Mouse (Mus musculus) ES-E14 (cell line): ENCODE measurements around the gene Kap. TPM values are rescaled to one million over a fixed set of nuclear protein-coding genes. Genes with fewer than 3 reads are reported as not detected.
"Not testable (repeated sequence)": the region's sequence is repeated elsewhere in the genome, so short reads cannot be mapped to it uniquely, and the experiment has no call there.

Source experiments
- DNase-seq: peaks from one replicate; pipeline ENCODE4 v3.0.0-alpha.2; 2013; ENCODE audit warnings: low read depth, low spot score
- H3K27ac ChIP-seq: 2 replicates; pipeline ENCODE4 v1.5.1; 2012; ENCODE audit warnings: low read depth, mild to moderate bottlenecking, low read length, moderate library complexity, mixed read lengths; ENCODE audit not compliant: poor library complexity, insufficient read depth, severe bottlenecking
- H3K36me3 ChIP-seq: 2 replicates; pipeline ENCODE4 v1.6.1; 2012; ENCODE audit warnings: mild to moderate bottlenecking, low read length, moderate library complexity, mixed read lengths; ENCODE audit not compliant: control insufficient read depth, poor library complexity, insufficient read depth, severe bottlenecking
- H3K4me1 ChIP-seq, 2 experiments: fragments of 150-350 bp in 1 of 2; sonication (generic) in 1 of 2; 2 replicates each; pipeline ENCODE4 v1.6.1; 2012; ENCODE audit warnings: low read length in 2 of 2, mild to moderate bottlenecking in 1 of 2, mixed read lengths in 1 of 2; ENCODE audit not compliant: control insufficient read depth in 2 of 2, insufficient read depth in 2 of 2, poor library complexity in 1 of 2
- H3K4me3 ChIP-seq, 2 experiments: fragments of 150-350 bp in 1 of 2; sonication (generic) in 1 of 2; 2 replicates each; pipeline ENCODE4 v1.5.1; 2012; ENCODE audit warnings: low read length in 2 of 2, low read depth in 1 of 2, mild to moderate bottlenecking in 1 of 2, mixed read lengths in 1 of 2; ENCODE audit not compliant: insufficient read depth in 1 of 2, poor library complexity in 1 of 2, severe bottlenecking in 1 of 2
- H3K9ac ChIP-seq: 2 replicates; pipeline ENCODE4 v1.6.1; 2012; ENCODE audit warnings: low read depth, mild to moderate bottlenecking, low read length, mixed read lengths; ENCODE audit not compliant: poor library complexity, insufficient read depth, severe bottlenecking
- H3K9me3 ChIP-seq: fragments of 150-350 bp; sonication (generic); 2 replicates; pipeline ENCODE4 v1.6.1; 2012; ENCODE audit warnings: low read depth, mild to moderate bottlenecking, low read length; ENCODE audit not compliant: control insufficient read depth, insufficient read depth
- CHD2 ChIP-seq: IDR thresholded peaks from 2 replicates; pipeline ENCODE4 v1.6.1; 2014; ENCODE audit warnings: mild to moderate bottlenecking, low read depth, low read length, inconsistent platforms
- HCFC1 ChIP-seq: IDR thresholded peaks from 2 replicates; pipeline ENCODE4 v1.6.1; 2012; ENCODE audit warnings: low read length, inconsistent platforms, borderline replicate concordance; ENCODE audit not compliant: insufficient read depth
- MAFK ChIP-seq: IDR thresholded peaks from 2 replicates; pipeline ENCODE4 v1.6.1; 2014; ENCODE audit warnings: mild to moderate bottlenecking, low read depth, low read length, inconsistent platforms; ENCODE audit not compliant: insufficient read depth
- ZC3H11A ChIP-seq: IDR thresholded peaks from 2 replicates; pipeline ENCODE4 v1.6.1; 2012; ENCODE audit warnings: low read depth, mild to moderate bottlenecking, inconsistent platforms, low read length, borderline replicate concordance
- ZNF384 ChIP-seq: IDR thresholded peaks from 2 replicates; pipeline ENCODE4 v1.6.1; 2012; ENCODE audit warnings: low read depth, low read length, inconsistent platforms
- in situ Hi-C, 2 experiments: fragments of 600-800 bp; cut with MboI; formaldehyde crosslinking; loops; one replicate each; pipeline ENCODE4 v1.15.1; 2025; ENCODE audit warnings: low sequenced_read_pairs in 2 of 2, inconsistent platforms in 1 of 2; ENCODE audit not compliant: unreplicated experiment in 2 of 2
- total RNA-seq: library from RNA; depleted of rRNA; stranded (reverse); fragments of 300-350 nt; gene quantifications from 2 replicates; pipeline ENCODE4 v1.2.3, GENCODE M21; 2012

The Kap gene
- total RNA-seq, 1 experiment: not detected

DNA sequence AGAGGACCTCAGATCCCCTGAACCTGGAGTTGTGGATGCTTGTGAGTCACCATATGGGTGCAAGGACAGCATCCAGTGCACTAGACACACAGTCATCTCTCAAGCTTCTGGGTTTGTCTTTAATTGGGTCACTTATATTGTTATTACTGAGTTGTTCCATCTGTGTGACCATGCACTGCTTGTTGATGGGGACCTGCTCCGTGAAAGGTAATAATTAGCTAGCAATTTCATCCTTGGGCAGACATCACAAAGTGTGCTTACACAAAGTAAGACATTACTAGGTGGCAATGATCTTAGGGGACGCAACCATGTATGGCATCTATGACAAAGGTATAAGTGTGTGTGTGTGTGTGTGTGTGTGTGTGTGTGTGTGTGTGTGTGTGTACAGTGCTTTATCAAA, 19.1 kb upstream of the Kap start:
- TF ChIP-seq HCFC1 (no peak), CHD2 (no peak), ZC3H11A (no peak), MAFK (no peak), ZNF384 (no peak)
- no peak for DNase-seq
- in situ Hi-C loops: loop anchor here in 1 of 2 experiments (25.0 kb wide), 2 partner anchors 160 to 685 kb away; no protein-coding TSS in a partner anchor

DNA sequence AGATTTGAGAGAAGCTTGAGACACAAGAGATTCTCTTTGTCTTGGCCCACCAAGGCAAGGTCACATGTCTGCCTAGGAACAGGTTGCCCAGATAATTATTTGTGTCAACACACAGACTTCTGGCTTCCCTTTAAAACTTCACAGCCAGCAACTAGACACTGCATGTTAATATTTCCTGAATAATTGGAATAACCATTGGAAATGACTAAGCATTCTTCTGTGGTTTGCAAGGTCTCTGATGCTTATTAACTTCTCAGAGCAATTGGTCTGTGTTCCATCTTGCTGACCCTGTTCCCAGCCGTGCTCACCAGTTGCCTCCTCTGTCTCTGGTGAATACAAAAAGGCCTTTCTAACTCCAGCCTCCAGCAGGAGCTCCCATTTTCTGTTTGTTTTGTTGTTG, 17.6 kb upstream of the Kap start:
- in situ Hi-C loops: loop anchor here in 1 of 2 experiments (25.0 kb wide), 2 partner anchors 159 to 684 kb away; no protein-coding TSS in a partner anchor

More for the DNA sequence above, 19.1 kb upstream of the Kap start:
- Histone ChIP-seq H3K36me3 (no peaks in the 10 kb centered on the region), H3K27ac (no peak overlapping the region), H3K9ac (no peak overlapping the region), H3K4me1 (no peaks in the 10 kb centered on the region), H3K4me3 (no peak overlapping the region), H3K9me3 (no peaks in the 10 kb centered on the region)

DNA sequence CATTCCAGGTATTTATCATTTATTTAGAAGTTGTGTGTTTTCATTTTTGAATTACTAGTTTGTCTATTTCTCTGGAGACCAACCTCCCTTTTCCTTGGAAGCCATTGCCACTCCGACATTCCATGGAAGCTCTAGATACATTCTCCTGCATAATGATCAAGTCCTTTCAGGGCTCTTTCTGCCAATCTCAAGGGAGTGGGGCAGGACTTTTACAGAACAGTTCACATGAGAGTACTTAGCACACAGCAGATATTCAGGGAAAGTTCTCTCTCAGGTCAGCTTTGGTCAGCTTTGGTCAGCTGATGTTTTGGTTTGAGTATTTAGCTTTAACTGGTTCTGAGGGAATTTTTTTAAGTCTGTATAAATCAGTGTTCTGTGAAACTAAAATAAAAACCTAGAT, 14.8 kb upstream of the Kap start:
- no peak overlapping the region for H3K9ac ChIP-seq
- H3K4me1 ChIP-seq: no peaks in the 10 kb centered on the region
- DNase-seq: no peak
- no peak overlapping the region for H3K4me3 ChIP-seq
- in situ Hi-C loops: loop anchor here in 1 of 2 experiments (25.0 kb wide), 2 partner anchors 156 to 681 kb away; no protein-coding TSS in a partner anchor
- no peak overlapping the region for H3K27ac ChIP-seq
- no peaks in the 10 kb centered on the region for H3K9me3 ChIP-seq
- no peaks in the 10 kb centered on the region for H3K36me3 ChIP-seq
- TF ChIP-seq HCFC1 (no peak), ZNF384 (no peak), ZC3H11A (no peak), MAFK (no peak), CHD2 (no peak)

More for the DNA sequence above, 17.6 kb upstream of the Kap start:
- H3K4me1 ChIP-seq: no peaks in the 10 kb centered on the region
- H3K27ac ChIP-seq: no peak overlapping the region
- H3K9ac ChIP-seq: no peak overlapping the region
- TF ChIP-seq HCFC1: no peak
- TF ChIP-seq MAFK: no peak
- TF ChIP-seq ZNF384: no peak
- no peak for TF ChIP-seq ZC3H11A
- TF ChIP-seq CHD2: no peak
- no peaks in the 10 kb centered on the region for H3K36me3 ChIP-seq
- no peak overlapping the region for H3K4me3 ChIP-seq
- no peak for DNase-seq
- no peaks in the 10 kb centered on the region for H3K9me3 ChIP-seq

DNA sequence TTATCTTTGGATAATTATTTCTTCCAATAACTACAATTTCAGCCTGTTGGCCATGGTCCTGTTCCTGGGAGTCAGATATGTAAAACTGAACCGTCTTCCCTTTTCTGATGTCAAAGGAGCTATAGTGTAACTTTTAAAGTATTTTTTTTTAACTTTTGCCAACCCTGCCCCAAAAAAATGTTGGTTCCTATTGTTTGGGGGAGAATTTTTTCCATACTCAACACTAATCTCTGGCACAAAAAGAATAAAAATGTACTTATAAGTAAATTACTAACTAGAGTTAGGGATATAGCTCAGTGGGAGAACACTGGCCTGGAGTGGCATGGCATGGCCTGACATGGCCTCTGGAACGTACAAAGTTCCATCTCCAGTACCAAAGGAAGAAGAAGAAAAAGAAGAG, 2.3 kb upstream of the Kap start:
- TF ChIP-seq CHD2 (no peak), MAFK (no peak)
- H3K9me3 ChIP-seq: no peaks in the 10 kb centered on the region
- DNase-seq: no peak
- in situ Hi-C loops: loop anchor here in 1 of 2 experiments (25.0 kb wide), 2 partner anchors 144 to 669 kb away; no protein-coding TSS in a partner anchor
- H3K27ac ChIP-seq: no peak overlapping the region
- H3K4me1 ChIP-seq: no peaks in the 10 kb centered on the region
- H3K9ac ChIP-seq: no peak overlapping the region
- H3K36me3 ChIP-seq: no peaks in the 10 kb centered on the region
- no peak overlapping the region for H3K4me3 ChIP-seq

DNA sequence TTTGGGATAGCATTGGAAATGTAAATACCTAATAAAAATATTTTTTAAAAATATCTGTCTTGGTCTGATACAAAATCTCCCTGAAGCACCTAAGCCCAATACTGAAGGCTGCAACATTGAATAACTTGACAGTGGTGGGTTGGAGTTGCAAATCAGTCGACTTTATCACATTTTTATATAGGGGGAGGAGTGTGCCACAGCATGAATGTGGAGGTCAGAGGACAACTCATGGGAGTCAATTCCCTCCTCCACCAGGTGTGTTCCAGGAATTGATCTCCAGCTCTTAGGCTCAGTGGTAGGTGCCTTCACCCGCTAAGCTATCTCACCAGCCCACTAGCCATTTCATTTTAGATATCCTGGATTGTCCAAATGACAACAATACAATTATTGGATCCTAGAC, 4.2 kb downstream of the Kap start:
- no peaks in the 10 kb centered on the region for H3K9me3 ChIP-seq
- TF ChIP-seq ZNF384 (no peak), ZC3H11A (no peak), MAFK (no peak), CHD2 (no peak)
- in situ Hi-C loops: no loop called here

DNA sequence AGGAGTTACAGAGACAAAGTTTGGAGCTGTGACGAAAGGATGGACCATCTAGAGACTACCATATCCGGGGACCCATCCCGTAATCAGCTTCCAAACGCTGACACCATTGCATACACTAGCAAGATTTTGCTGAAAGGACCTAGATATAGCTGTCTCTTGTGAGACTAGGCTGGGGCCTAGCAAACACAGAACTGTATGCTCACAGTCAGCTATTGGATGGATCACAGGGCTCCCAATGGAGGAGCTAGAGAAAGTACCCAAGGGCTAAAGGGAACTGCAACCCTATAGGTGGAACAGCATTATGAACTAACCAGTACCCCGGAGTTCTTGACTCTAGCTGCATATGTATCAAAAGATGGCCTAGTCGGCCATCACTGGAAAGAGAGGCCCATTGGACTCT, 4.7 kb downstream of the Kap start:
- DNase-seq, H3K4me3 ChIP-seq, H3K36me3 ChIP-seq, H3K9ac ChIP-seq, H3K27ac ChIP-seq, H3K9me3 ChIP-seq, H3K4me1 ChIP-seq, in situ Hi-C loops: not testable (repeated sequence)

More for the DNA sequence above, 4.2 kb downstream of the Kap start:
- Histone ChIP-seq H3K4me1 (no peaks in the 10 kb centered on the region), H3K27ac (no peak overlapping the region), H3K36me3 (no peaks in the 10 kb centered on the region), H3K9ac (no peak overlapping the region), H3K4me3 (no peak overlapping the region)
- DNase-seq: no peak

DNA sequence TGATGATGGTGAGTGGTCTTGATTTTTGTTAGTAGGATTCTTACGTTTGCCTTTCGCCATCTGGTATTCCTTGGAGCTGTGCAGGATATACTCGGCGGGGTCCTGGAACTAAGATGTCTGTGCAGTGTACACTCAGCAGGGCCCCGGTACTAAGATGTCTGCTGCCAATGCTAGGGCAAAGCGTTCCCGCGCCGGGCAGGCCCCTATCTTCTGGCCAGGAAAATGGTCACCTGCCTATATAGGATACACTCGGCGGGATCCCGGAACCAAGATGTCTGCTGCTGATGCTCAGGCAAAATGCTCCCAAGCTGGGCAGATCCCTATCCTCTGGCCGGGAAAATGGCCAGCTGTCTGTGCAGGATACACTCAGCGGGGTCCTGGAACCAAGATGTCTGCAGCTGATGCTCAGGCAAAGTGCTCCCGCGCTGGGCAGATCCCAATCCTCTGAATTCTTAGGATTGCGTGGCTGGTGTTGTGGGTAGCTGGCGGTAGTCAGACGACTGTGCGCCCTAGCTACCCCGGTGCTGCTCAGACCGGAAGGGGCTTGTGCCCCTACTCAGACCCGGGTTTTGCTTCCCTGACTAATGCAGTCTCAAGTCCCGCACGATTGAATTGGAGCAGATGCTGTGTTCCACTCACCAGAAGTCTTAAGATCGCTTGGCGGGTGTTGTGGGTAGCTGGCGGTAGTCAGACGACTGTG, 15.1 kb downstream of the Kap start:
- DNase-seq: peak; percentile 28
- 0 out of 2 replicates have a peak overlapping the region, but pooled peaks have one; percentile 64 for H3K27ac ChIP-seq
- H3K9ac ChIP-seq: peak overlapping the region; percentile 13
- in situ Hi-C loops, H3K4me1 ChIP-seq, H3K36me3 ChIP-seq, H3K9me3 ChIP-seq: not testable (repeated sequence)
- H3K4me3 ChIP-seq: peak overlapping the region; percentile 46 to 73
